Mouse (Mus musculus): ENCODE measurements around the gene Ccr4. TPM values are rescaled to one million over a fixed set of nuclear protein-coding genes. Genes with fewer than 3 reads are reported as not detected.

The Ccr4 gene
- polyA plus RNA-seq, 1 experiment from 2014 or later = not detected

- Histone ChIP-seq H3K9ac (no peak overlapping the region), H3K4me1 (replicated peaks) (peaks cover 44% of the 10 kb centered on the region), H3K4me3 (replicated peaks) (no peak overlapping the region), H3K27me3 (no peaks in the 10 kb centered on the region), H3K36me3 (no peaks in the 10 kb centered on the region), H3K4me2 (no peak overlapping the region), H3K9me3 (replicated peaks) (no peaks in the 10 kb centered on the region), H3K27ac (peak overlapping the region; percentile 59; the same call in 1 of the 2 replicates)
- DNase-seq (no peak), ATAC-seq (ENCODE audit: low read depth) (peak; percentile 59)
- WGBS (ENCODE audit: insufficient replicate concordance) = 62% methylated on average over 2 of the region's 2 CpGs
Measured at GRCm38 (mm10) chr9:114536628-114537027, 31.9 kb upstream of the Ccr4 start.

GRCm38 (mm10) chr9:114534747-114535517, 30.2 kb upstream of the Ccr4 start:
- WGBS (ENCODE audit: insufficient replicate concordance) = 72% methylated on average over 9 of the region's 9 CpGs
- DNase-seq = no peak
- no peak for ATAC-seq (ENCODE audit: low read depth)
- no peak overlapping the region for H3K27ac ChIP-seq
- H3K36me3 ChIP-seq = no peaks in the 10 kb centered on the region
- H3K27me3 ChIP-seq = no peaks in the 10 kb centered on the region
- no peak overlapping the region for H3K9ac ChIP-seq
- H3K9me3 ChIP-seq (replicated peaks) = no peaks in the 10 kb centered on the region
- no peak overlapping the region for H3K4me2 ChIP-seq
- peaks cover 31% of the 10 kb centered on the region for H3K4me1 ChIP-seq (replicated peaks)
- no peak overlapping the region for H3K4me3 ChIP-seq (replicated peaks)

- DNase-seq = no peak
- H3K27ac ChIP-seq = 0 out of 2 replicates have a peak overlapping the region, but pooled peaks have one; percentile 23
- no peaks in the 10 kb centered on the region for H3K27me3 ChIP-seq
- 49% methylated on average over 4 of the region's 4 CpGs for WGBS (ENCODE audit: insufficient replicate concordance)
- ATAC-seq (ENCODE audit: low read depth) = peak; percentile 34; the same call in 1 of the 2 replicates
- no peak overlapping the region for H3K4me3 ChIP-seq (replicated peaks)
- no peak overlapping the region for H3K9ac ChIP-seq
- H3K36me3 ChIP-seq = no peaks in the 10 kb centered on the region
- H3K4me1 ChIP-seq (replicated peaks) = peaks cover 31% of the 10 kb centered on the region
- no peak overlapping the region for H3K4me2 ChIP-seq
- H3K9me3 ChIP-seq (replicated peaks) = no peaks in the 10 kb centered on the region
Measured at GRCm38 (mm10) chr9:114533848-114534247, 29.1 kb upstream of the Ccr4 start.

- H3K9ac ChIP-seq = no peak overlapping the region
- no peaks in the 10 kb centered on the region for H3K9me3 ChIP-seq (replicated peaks)
- H3K4me3 ChIP-seq (replicated peaks) = no peak overlapping the region
- H3K36me3 ChIP-seq = no peaks in the 10 kb centered on the region
- no peak overlapping the region for H3K27ac ChIP-seq
- 63% methylated on average over 11 of the region's 11 CpGs for WGBS (ENCODE audit: insufficient replicate concordance)
- peaks cover 30% of the 10 kb centered on the region for H3K4me1 ChIP-seq (replicated peaks)
- DNase-seq (no peak), ATAC-seq (ENCODE audit: low read depth) (no peak)
- H3K4me2 ChIP-seq = no peak overlapping the region
- no peaks in the 10 kb centered on the region for H3K27me3 ChIP-seq
Measured at GRCm38 (mm10) chr9:114531276-114531675, 26.6 kb upstream of the Ccr4 start.

- Histone ChIP-seq H3K27ac (no peak overlapping the region; the same call in 1 of the 2 replicates), H3K9me3 (replicated peaks) (no peaks in the 10 kb centered on the region), H3K4me2 (no peak overlapping the region), H3K36me3 (no peaks in the 10 kb centered on the region), H3K4me3 (replicated peaks) (no peak overlapping the region), H3K4me1 (replicated peaks) (peaks cover 30% of the 10 kb centered on the region), H3K9ac (no peak overlapping the region), H3K27me3 (no peaks in the 10 kb centered on the region)
- 51% methylated on average over 9 of the region's 9 CpGs for WGBS (ENCODE audit: insufficient replicate concordance)
- DNase-seq = no peak
- ATAC-seq (ENCODE audit: low read depth) = no peak
Measured at GRCm38 (mm10) chr9:114528680-114529048, 23.9 kb upstream of the Ccr4 start.

GRCm38 (mm10) chr9:114527992-114528679, 23.4 kb upstream of the Ccr4 start:
- Histone ChIP-seq H3K36me3 (no peaks in the 10 kb centered on the region), H3K27ac (no peak overlapping the region; the same call in 1 of the 2 replicates), H3K4me1 (replicated peaks) (peaks cover 28% of the 10 kb centered on the region), H3K4me2 (peak overlapping the region; percentile 60), H3K9ac (no peak overlapping the region), H3K4me3 (replicated peaks) (no peak overlapping the region), H3K9me3 (replicated peaks) (no peaks in the 10 kb centered on the region), H3K27me3 (no peaks in the 10 kb centered on the region)
- peak; percentile 60 for ATAC-seq (ENCODE audit: low read depth)
- WGBS (ENCODE audit: insufficient replicate concordance) = 25% methylated on average over 17 of the region's 17 CpGs
- peak; percentile 32 for DNase-seq

GRCm38 (mm10) chr9:114527085-114527484, 22.4 kb upstream of the Ccr4 start:
- 1% methylated on average over 16 of the region's 16 CpGs for WGBS (ENCODE audit: insufficient replicate concordance)
- Histone ChIP-seq H3K4me1 (replicated peaks) (peaks cover 24% of the 10 kb centered on the region), H3K27me3 (no peaks in the 10 kb centered on the region), H3K9me3 (replicated peaks) (no peaks in the 10 kb centered on the region), H3K36me3 (no peaks in the 10 kb centered on the region), H3K4me2 (peak overlapping the region; percentile 60), H3K9ac (peak overlapping the region; percentile 30; the same call in 1 of the 2 replicates), H3K4me3 (replicated peaks) (peak overlapping the region; percentile 32), H3K27ac (peak overlapping the region; percentile 59)
- DNase-seq (no peak), ATAC-seq (ENCODE audit: low read depth) (no peak)

GRCm38 (mm10) chr9:114526581-114526980, 21.9 kb upstream of the Ccr4 start:
- DNase-seq (no peak), ATAC-seq (ENCODE audit: low read depth) (no peak)
- WGBS (ENCODE audit: insufficient replicate concordance) = 52% methylated on average over 8 of the region's 8 CpGs
- peak overlapping the region; percentile 60 for H3K4me2 ChIP-seq
- no peaks in the 10 kb centered on the region for H3K27me3 ChIP-seq
- peak overlapping the region; percentile 32 for H3K4me3 ChIP-seq (replicated peaks)
- H3K27ac ChIP-seq = peak overlapping the region; percentile 59
- H3K9me3 ChIP-seq (replicated peaks) = no peaks in the 10 kb centered on the region
- peak overlapping the region; percentile 30; the same call in 1 of the 2 replicates for H3K9ac ChIP-seq
- H3K36me3 ChIP-seq = no peaks in the 10 kb centered on the region
- H3K4me1 ChIP-seq (replicated peaks) = peaks cover 24% of the 10 kb centered on the region

GRCm38 (mm10) chr9:114525891-114526290, 21.2 kb upstream of the Ccr4 start:
- H3K4me2 ChIP-seq = no peak overlapping the region
- ATAC-seq (ENCODE audit: low read depth) (no peak), DNase-seq (no peak)
- peaks cover 24% of the 10 kb centered on the region for H3K4me1 ChIP-seq (replicated peaks)
- H3K9me3 ChIP-seq (replicated peaks) = no peaks in the 10 kb centered on the region
- no peak overlapping the region for H3K4me3 ChIP-seq (replicated peaks)
- H3K27me3 ChIP-seq = no peaks in the 10 kb centered on the region
- H3K27ac ChIP-seq = no peak overlapping the region
- H3K9ac ChIP-seq = no peak overlapping the region
- H3K36me3 ChIP-seq = no peaks in the 10 kb centered on the region
- whole genome bisulfite sequencing (ENCODE audit: insufficient replicate concordance) = 42% methylated on average over 8 of the region's 8 CpGs

GRCm38 (mm10) chr9:114525073-114525633, 20.4 kb upstream of the Ccr4 start:
- peaks cover 24% of the 10 kb centered on the region for H3K4me1 ChIP-seq (replicated peaks)
- H3K27ac ChIP-seq = no peak overlapping the region
- H3K36me3 ChIP-seq = no peaks in the 10 kb centered on the region
- no peak overlapping the region for H3K4me2 ChIP-seq
- no peak overlapping the region for H3K9ac ChIP-seq
- DNase-seq = no peak
- no peak overlapping the region for H3K4me3 ChIP-seq (replicated peaks)
- ATAC-seq (ENCODE audit: low read depth) = no peak
- WGBS (ENCODE audit: insufficient replicate concordance) = 69% methylated on average over 15 of the region's 15 CpGs
- H3K27me3 ChIP-seq = no peaks in the 10 kb centered on the region
- no peaks in the 10 kb centered on the region for H3K9me3 ChIP-seq (replicated peaks)

- Histone ChIP-seq H3K4me3 (replicated peaks) (no peak overlapping the region), H3K27me3 (no peaks in the 10 kb centered on the region), H3K9me3 (replicated peaks) (no peaks in the 10 kb centered on the region), H3K9ac (no peak overlapping the region), H3K4me1 (replicated peaks) (peaks cover 26% of the 10 kb centered on the region), H3K4me2 (no peak overlapping the region), H3K27ac (peak overlapping the region; percentile 30), H3K36me3 (no peaks in the 10 kb centered on the region)
- 69% methylated on average over 9 of the region's 9 CpGs for WGBS (ENCODE audit: insufficient replicate concordance)
- DNase-seq (no peak), ATAC-seq (ENCODE audit: low read depth) (peak; percentile 77)
Measured at GRCm38 (mm10) chr9:114522501-114522900, 17.8 kb upstream of the Ccr4 start.

Measured in liver, embryonic 13.5 days (tissue).